In genomic region chr19:5108271-5108575, GRCm38 (mm10) we compare ENCODE assay signal across 8 mouse cellular contexts. TPM values are rescaled to one million over a fixed set of nuclear protein-coding genes. Genes with fewer than 3 reads are reported as not detected.
DNase-seq lines count a peak whose midpoint lies in the region; ATAC-seq lines count a peak whose summit lies in the region.

No protein-coding gene starts in this region.

- peaks cover 23% of the 10 kb centered on the region for H3K36me3 ChIP-seq in midbrain, embryonic 11.5 days (ENCODE audit: control insufficient read depth, insufficient read depth, low read length)
- H3K36me3 ChIP-seq in midbrain, embryonic 16.5 days (ENCODE audit: control insufficient read depth, insufficient read depth, low read length): peaks cover 38% of the 10 kb centered on the region
- H3K36me3 ChIP-seq in heart, embryonic 10.5 days: peaks cover 74% of the 10 kb centered on the region

- peaks cover 7% of the 10 kb centered on the region for H3K4me1 ChIP-seq in midbrain, embryonic 11.5 days (ENCODE audit: control insufficient read depth, insufficient read depth, low read length)
- peaks cover 12% of the 10 kb centered on the region for H3K4me1 ChIP-seq in midbrain, embryonic 16.5 days (ENCODE audit: control insufficient read depth, insufficient read depth, low read length)
- H3K4me1 ChIP-seq in heart, embryonic 10.5 days: peaks cover 37% of the 10 kb centered on the region

- H3K27me3 ChIP-seq in midbrain, embryonic 11.5 days (ENCODE audit: control insufficient read depth, insufficient read depth, low read length): no peaks in the 10 kb centered on the region
- no peaks in the 10 kb centered on the region for H3K27me3 ChIP-seq in midbrain, embryonic 16.5 days (ENCODE audit: control insufficient read depth, insufficient read depth, low read depth, low read length)
- no peaks in the 10 kb centered on the region for H3K27me3 ChIP-seq in heart, embryonic 10.5 days (ENCODE audit: insufficient read depth, poor library complexity, severe bottlenecking)

- H3K4me3 ChIP-seq in midbrain, embryonic 11.5 days (ENCODE audit: low read depth, low read length): no peak overlapping the region
- H3K4me3 ChIP-seq in midbrain, embryonic 16.5 days (ENCODE audit: low read depth, low read length): no peak overlapping the region
- H3K4me3 ChIP-seq in heart, embryonic 10.5 days: no peak overlapping the region

- peak; percentile 84 for DNase-seq in midbrain, embryonic 11.5 days (ENCODE audit: low spot score, missing footprints)
- no peak for DNase-seq in heart, embryonic 10.5 days (ENCODE audit: low spot score)
- peak; percentile 62 to 81 for DNase-seq in kidney, postnatal 25 days
- DNase-seq in retina, embryonic 14.5 days (ENCODE audit: low spot score): peak; percentile 68
- no peak for DNase-seq in cerebellum, adult 9-10 months
- no peak for DNase-seq in urinary bladder, adult 2 months (ENCODE audit: low spot score)
- DNase-seq in neural tube, embryonic 10.5 days (ENCODE audit: extremely low spot score, low spot score): no peak

- H3K4me2 ChIP-seq in midbrain, embryonic 11.5 days: no peak overlapping the region
- H3K4me2 ChIP-seq in midbrain, embryonic 16.5 days (ENCODE audit: low read length): no peak overlapping the region

- H3K9me3 ChIP-seq in midbrain, embryonic 11.5 days (ENCODE audit: control insufficient read depth, low read length): no peaks in the 10 kb centered on the region
- no peaks in the 10 kb centered on the region for H3K9me3 ChIP-seq in midbrain, embryonic 16.5 days (replicated peaks; ENCODE audit: control insufficient read depth, low read length, poor library complexity, severe bottlenecking)
- no peaks in the 10 kb centered on the region for H3K9me3 ChIP-seq in heart, embryonic 10.5 days

- ATAC-seq in midbrain, embryonic 11.5 days (ENCODE audit: low FRiP score): no peak
- no peak for ATAC-seq in midbrain, embryonic 16.5 days

- no peak overlapping the region for H3K27ac ChIP-seq in midbrain, embryonic 11.5 days (ENCODE audit: low read depth, low read length)
- H3K27ac ChIP-seq in midbrain, embryonic 16.5 days (ENCODE audit: low read length): no peak overlapping the region
- 0 out of 2 replicates have a peak overlapping the region, but pooled peaks have one; percentile 0 for H3K27ac ChIP-seq in heart, embryonic 10.5 days

- no peak overlapping the region; the same call in 1 of the 2 replicates for H3K9ac ChIP-seq in midbrain, embryonic 11.5 days (ENCODE audit: low read length)
- H3K9ac ChIP-seq in midbrain, embryonic 16.5 days (ENCODE audit: low read depth, low read length): no peak overlapping the region

- 23% methylated on average over 5 of the region's 5 CpGs for WGBS in midbrain, embryonic 11.5 days
- 16% methylated on average over 5 of the region's 5 CpGs for WGBS in midbrain, embryonic 16.5 days
- 13% methylated on average over 5 of the region's 5 CpGs for WGBS in heart, embryonic 10.5 days

RNA-seq across cellular contexts. Expression of gene Rab1b, which starts 1.4 kb away (rescaled TPM):
- polyA plus RNA-seq in midbrain, embryonic 11.5 days (2014; fragmentation: Nextera tagmentation; extraction: Ambion mirVana): 214 and 231 TPM in 2 replicates
- 201 and 206 TPM in 2 replicates for polyA plus RNA-seq in midbrain, embryonic 16.5 days (2015; fragmentation: Nextera tagmentation; extraction: Ambion mirVana)
- 261 and 263 TPM in 2 replicates for polyA plus RNA-seq in heart, embryonic 10.5 days (2016; fragmentation: Nextera tagmentation; extraction: Ambion mirVana)
- 148 and 154 TPM in 2 replicates for polyA plus RNA-seq in urinary bladder, adult 2 months (2012; rRNA removed)

RNA-seq across cellular contexts. Expression of gene Cnih2, which starts 9.9 kb away (rescaled TPM):
- polyA plus RNA-seq in midbrain, embryonic 11.5 days (2014; fragmentation: Nextera tagmentation; extraction: Ambion mirVana): 106 and 115 TPM in 2 replicates
- 430 and 432 TPM in 2 replicates for polyA plus RNA-seq in midbrain, embryonic 16.5 days (2015; fragmentation: Nextera tagmentation; extraction: Ambion mirVana)
- 4.6 and 12.7 TPM in 2 replicates for polyA plus RNA-seq in heart, embryonic 10.5 days (2016; fragmentation: Nextera tagmentation; extraction: Ambion mirVana)
- 1.5 TPM in 2 replicates for polyA plus RNA-seq in urinary bladder, adult 2 months (2012; rRNA removed)

RNA-seq across cellular contexts. Expression of gene Klc2, which starts 10.1 kb away (rescaled TPM):
- polyA plus RNA-seq in midbrain, embryonic 11.5 days (2014; fragmentation: Nextera tagmentation; extraction: Ambion mirVana): 24.4 and 25.0 TPM in 2 replicates
- 71.4 and 76.5 TPM in 2 replicates for polyA plus RNA-seq in midbrain, embryonic 16.5 days (2015; fragmentation: Nextera tagmentation; extraction: Ambion mirVana)
- 23.7 and 27.0 TPM in 2 replicates for polyA plus RNA-seq in heart, embryonic 10.5 days (2016; fragmentation: Nextera tagmentation; extraction: Ambion mirVana)
- polyA plus RNA-seq in urinary bladder, adult 2 months (2012; rRNA removed): 28.0 and 30.5 TPM in 2 replicates

RNA-seq across cellular contexts. Expression of gene Yif1a, which starts 19.9 kb away (rescaled TPM):
- polyA plus RNA-seq in midbrain, embryonic 11.5 days (2014; fragmentation: Nextera tagmentation; extraction: Ambion mirVana): 70.4 and 80.6 TPM in 2 replicates
- 39.8 and 46.6 TPM in 2 replicates for polyA plus RNA-seq in midbrain, embryonic 16.5 days (2015; fragmentation: Nextera tagmentation; extraction: Ambion mirVana)
- polyA plus RNA-seq in heart, embryonic 10.5 days (2016; fragmentation: Nextera tagmentation; extraction: Ambion mirVana): 94.9 and 104 TPM in 2 replicates
- polyA plus RNA-seq in urinary bladder, adult 2 months (2012; rRNA removed): 122 and 131 TPM in 2 replicates

RNA-seq across cellular contexts. Expression of gene Tmem151a, which starts 22.9 kb away (rescaled TPM):
- 1.3 TPM in 2 replicates for polyA plus RNA-seq in midbrain, embryonic 11.5 days (2014; fragmentation: Nextera tagmentation; extraction: Ambion mirVana)
- 22.7 and 31.9 TPM in 2 replicates for polyA plus RNA-seq in midbrain, embryonic 16.5 days (2015; fragmentation: Nextera tagmentation; extraction: Ambion mirVana)
- 6.4 and 7.6 TPM in 2 replicates for polyA plus RNA-seq in heart, embryonic 10.5 days (2016; fragmentation: Nextera tagmentation; extraction: Ambion mirVana)
- polyA plus RNA-seq in urinary bladder, adult 2 months (2012; rRNA removed): 2.8 and 3.9 TPM in 2 replicates

Comparison
In these comparisons a context has a peak if more than half of its experiments do, and no peak if none do; other contexts are left out.
1. DNase-seq: peak in midbrain, embryonic 11.5 days (single experiment), kidney, postnatal 25 days (2 of 2) and retina, embryonic 14.5 days (single experiment); none in heart, embryonic 10.5 days (single experiment), cerebellum, adult 9-10 months (single experiment), urinary bladder, adult 2 months (single experiment) and neural tube, embryonic 10.5 days (single experiment).